Mouse (Mus musculus) ES-Bruce4 (cell line): Measurements from ENCODE around the gene Nos1. TPM values are rescaled to one million over a fixed set of nuclear protein-coding genes. Genes with fewer than 3 reads are reported as not detected.

ENCODE experiments used
- H3K27ac ChIP-seq: 2 replicates; pipeline ENCODE4 v1.5.1; 2012; ENCODE audit warnings: low read length, inconsistent platforms; ENCODE audit not compliant: insufficient read depth
- H3K27me3 ChIP-seq: 2 replicates; pipeline ENCODE4 v1.6.1; 2012; ENCODE audit warnings: mild to moderate bottlenecking, low read length, inconsistent platforms; ENCODE audit not compliant: control insufficient read depth, poor library complexity, insufficient read depth, severe bottlenecking
- H3K36me3 ChIP-seq: 2 replicates; pipeline ENCODE4 v1.6.1; 2012; ENCODE audit warnings: inconsistent platforms, mild to moderate bottlenecking, low read length, moderate library complexity; ENCODE audit not compliant: control insufficient read depth, poor library complexity, insufficient read depth, severe bottlenecking
- H3K4me1 ChIP-seq: one replicate; pipeline ENCODE4 v1.8.1; 2011; ENCODE audit warnings: low read length; ENCODE audit not compliant: control insufficient read depth, insufficient read depth
- H3K4me3 ChIP-seq: 2 replicates; pipeline ENCODE4 v1.5.1; 2011; ENCODE audit warnings: low read depth, mild to moderate bottlenecking, low read length
- H3K9ac ChIP-seq: 2 replicates; pipeline ENCODE4 v1.6.1; 2012; ENCODE audit warnings: low read depth, mild to moderate bottlenecking, inconsistent platforms; ENCODE audit not compliant: poor library complexity, severe bottlenecking
- H3K9me3 ChIP-seq: replicated peaks from 2 replicates; pipeline ENCODE4 v1.6.1; 2012; ENCODE audit warnings: mild to moderate bottlenecking, low read length, inconsistent platforms; ENCODE audit not compliant: control insufficient read depth, poor library complexity, insufficient read depth, severe bottlenecking
- CTCF ChIP-seq: IDR thresholded peaks from one replicate; pipeline ENCODE4 v1.8.1; 2011; ENCODE audit warnings: low read depth, low read length
- EP300 ChIP-seq: IDR thresholded peaks from 2 replicates; pipeline ENCODE4 v1.6.1; 2011; ENCODE audit warnings: low read depth, low read length; ENCODE audit not compliant: insufficient read depth
- POLR2A ChIP-seq: IDR thresholded peaks from one replicate; pipeline ENCODE4 v1.8.1; 2011; ENCODE audit warnings: low read length; ENCODE audit not compliant: insufficient read depth
- polyA plus RNA-seq: library from polyadenylated mRNA; stranded (reverse); fragments of >200 nt; gene quantifications from 2 replicates; pipeline ENCODE4 v1.2.4, GENCODE M21; 2011; ENCODE audit warnings: low read depth; ENCODE audit not compliant: missing spikeins, insufficient read depth, insufficient read length

Nos1 gene
- polyA plus RNA-seq, 1 experiment: 1.7 TPM

GRCm38 (mm10) chr5:117981943-117982342 lies 201.1 kb downstream of the Nos1 start:
- no peaks in the 10 kb centered on the region for H3K27me3 ChIP-seq
- peaks cover 20% of the 10 kb centered on the region; the same call in 1 of the 2 replicates for H3K36me3 ChIP-seq
- no peaks in the 10 kb centered on the region for H3K9me3 ChIP-seq
- no peak overlapping the region for H3K9ac ChIP-seq
- no peak overlapping the region for H3K4me3 ChIP-seq
- TF ChIP-seq POLR2A: no peak
- TF ChIP-seq CTCF: no peak
- TF ChIP-seq EP300: no peak
- no peaks in the 10 kb centered on the region for H3K4me1 ChIP-seq
- no peak overlapping the region for H3K27ac ChIP-seq

- TF ChIP-seq POLR2A (no peak), CTCF (no peak), EP300 (no peak)
- H3K9ac ChIP-seq: no peak overlapping the region
- no peak overlapping the region for H3K27ac ChIP-seq
- H3K36me3 ChIP-seq: peaks cover 23% of the 10 kb centered on the region
- H3K4me3 ChIP-seq: no peak overlapping the region
- H3K4me1 ChIP-seq: no peaks in the 10 kb centered on the region
- no peaks in the 10 kb centered on the region for H3K27me3 ChIP-seq
- no peaks in the 10 kb centered on the region for H3K9me3 ChIP-seq
Measured at GRCm38 (mm10) chr5:117986327-117986726, 205.5 kb downstream of the Nos1 start.

- no peaks in the 10 kb centered on the region for H3K27me3 ChIP-seq
- TF ChIP-seq EP300: no peak
- no peak for TF ChIP-seq POLR2A
- no peak for TF ChIP-seq CTCF
- H3K27ac ChIP-seq: no peak overlapping the region
- H3K9ac ChIP-seq: no peak overlapping the region
- no peaks in the 10 kb centered on the region for H3K9me3 ChIP-seq
- peaks cover 28% of the 10 kb centered on the region for H3K36me3 ChIP-seq
- no peak overlapping the region for H3K4me3 ChIP-seq
- H3K4me1 ChIP-seq: no peaks in the 10 kb centered on the region
Measured at GRCm38 (mm10) chr5:117987891-117988290, 207.1 kb downstream of the Nos1 start.

- no peaks in the 10 kb centered on the region for H3K27me3 ChIP-seq
- no peak for TF ChIP-seq POLR2A
- TF ChIP-seq EP300: no peak
- no peak for TF ChIP-seq CTCF
- no peak overlapping the region for H3K9ac ChIP-seq
- H3K27ac ChIP-seq: no peak overlapping the region
- H3K36me3 ChIP-seq: peaks cover 25% of the 10 kb centered on the region
- no peaks in the 10 kb centered on the region for H3K9me3 ChIP-seq
- H3K4me1 ChIP-seq: no peaks in the 10 kb centered on the region
- no peak overlapping the region for H3K4me3 ChIP-seq
Measured at GRCm38 (mm10) chr5:117988367-117988766, 207.5 kb downstream of the Nos1 start.

- no peak overlapping the region for H3K27ac ChIP-seq
- no peaks in the 10 kb centered on the region for H3K27me3 ChIP-seq
- no peak overlapping the region for H3K4me3 ChIP-seq
- TF ChIP-seq POLR2A (no peak), EP300 (no peak), CTCF (no peak)
- H3K9me3 ChIP-seq: no peaks in the 10 kb centered on the region
- no peaks in the 10 kb centered on the region for H3K4me1 ChIP-seq
- no peak overlapping the region for H3K9ac ChIP-seq
- H3K36me3 ChIP-seq: peaks cover 29% of the 10 kb centered on the region
Measured at GRCm38 (mm10) chr5:117989773-117990172, 208.9 kb downstream of the Nos1 start.

- Histone ChIP-seq H3K9ac (no peak overlapping the region), H3K9me3 (no peaks in the 10 kb centered on the region), H3K36me3 (peaks cover 36% of the 10 kb centered on the region), H3K27ac (no peak overlapping the region), H3K27me3 (no peaks in the 10 kb centered on the region), H3K4me3 (no peak overlapping the region), H3K4me1 (no peaks in the 10 kb centered on the region)
- no peak for TF ChIP-seq CTCF
- no peak for TF ChIP-seq POLR2A
- no peak for TF ChIP-seq EP300
Measured at GRCm38 (mm10) chr5:117990957-117991356, 210.1 kb downstream of the Nos1 start.
